Mouse (Mus musculus) right cerebral cortex, postnatal 14 days (tissue): ENCODE measurements at regions not wholly inside any gene's neighbourhood (a gene's known extent, or its start where the extent isn't known, plus 50 kb on each side); places are given as distances from the start of the nearest gene placed in this dataset.

Experiments
- DNase-seq: peaks from one replicate; pipeline ENCODE4 v3.0.0; 2022

GRCm38 (mm10) chr7:40776220-40776619 is 121.9 kb upstream of the Vstm2b start:
- DNase-seq: no peak

- DNase-seq: no peak
Observed at GRCm38 (mm10) chr7:40784906-40785305, 113.2 kb upstream of the Vstm2b start.

DNA sequence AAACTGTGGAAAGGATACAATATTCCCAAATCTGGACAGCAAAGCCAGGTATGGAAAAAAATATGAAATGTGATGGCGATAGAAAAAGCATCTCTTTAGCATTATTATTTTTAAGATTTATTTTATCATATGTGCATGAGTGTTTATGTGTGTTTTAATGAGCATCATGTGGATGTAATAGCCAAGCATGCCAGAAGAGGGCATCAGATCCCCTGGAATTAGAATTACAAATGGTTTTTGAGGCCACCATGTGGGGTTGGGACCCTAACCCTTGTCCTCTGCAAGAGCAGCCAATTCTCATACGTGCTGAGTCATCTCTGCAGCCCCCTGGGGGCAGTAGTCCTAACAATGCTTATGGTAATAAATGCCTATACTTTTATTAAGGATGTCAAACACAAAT is 111.4 kb upstream of the Vstm2b start:
- no peak for DNase-seq

DNA sequence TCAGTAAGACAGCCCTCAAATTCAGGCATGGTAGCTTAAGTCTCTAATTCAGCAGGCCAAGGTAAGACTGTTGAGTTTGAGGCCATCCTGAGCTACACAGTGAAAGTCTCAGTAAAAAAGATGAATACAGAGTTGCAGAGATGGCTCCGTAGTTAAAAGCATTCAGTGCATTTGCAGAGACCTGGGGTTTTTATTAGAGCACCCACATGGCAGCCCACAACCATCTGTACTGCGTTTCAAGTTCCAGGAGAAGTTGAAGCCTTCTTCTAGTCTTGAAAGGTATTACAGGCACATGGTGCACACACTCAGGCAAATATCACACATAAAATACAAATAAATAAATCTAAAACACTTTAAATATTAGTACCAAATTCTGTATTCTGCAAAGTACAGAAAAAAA is 109.6 kb upstream of the Vstm2b start:
- DNase-seq: no peak

DNA sequence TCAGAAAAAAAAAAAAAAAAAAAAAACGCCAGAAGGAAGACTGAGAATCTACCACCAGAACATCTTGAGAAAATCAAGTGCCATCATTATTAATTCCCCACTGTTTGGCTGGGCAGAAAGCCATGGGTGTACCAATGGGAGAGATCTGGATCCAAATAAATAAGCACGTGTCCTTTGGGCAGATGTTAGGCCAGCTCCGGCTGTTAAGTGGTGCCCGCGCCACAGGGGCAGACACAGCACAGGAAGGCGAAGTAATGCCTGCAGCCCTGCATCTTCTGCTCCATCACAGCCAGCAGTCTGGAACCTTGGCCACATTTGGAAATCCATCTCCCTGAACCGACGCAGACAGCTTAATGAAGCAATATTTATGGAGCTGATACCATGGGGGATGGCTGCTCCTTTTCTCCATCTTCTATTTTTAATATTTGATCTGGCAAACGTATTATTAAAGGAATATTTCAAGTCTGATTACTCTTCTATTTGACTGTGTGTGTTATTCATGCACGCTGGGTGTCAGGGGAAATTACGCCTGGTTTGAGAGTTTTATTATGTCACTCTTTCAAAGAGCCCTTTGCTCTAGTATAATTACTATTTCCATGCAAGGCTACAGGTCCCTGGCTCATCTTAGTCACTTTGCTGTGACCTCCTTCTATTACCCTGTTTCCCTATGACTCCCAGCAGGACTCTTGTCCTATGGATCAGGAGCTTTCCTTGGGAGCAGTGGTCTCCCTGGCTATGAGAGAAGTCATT is 103.5 kb upstream of the Vstm2b start:
- no peak for DNase-seq

GRCm38 (mm10) chr7:40799794-40800193 is 98.3 kb upstream of the Vstm2b start:
- DNase-seq: no peak

DNA sequence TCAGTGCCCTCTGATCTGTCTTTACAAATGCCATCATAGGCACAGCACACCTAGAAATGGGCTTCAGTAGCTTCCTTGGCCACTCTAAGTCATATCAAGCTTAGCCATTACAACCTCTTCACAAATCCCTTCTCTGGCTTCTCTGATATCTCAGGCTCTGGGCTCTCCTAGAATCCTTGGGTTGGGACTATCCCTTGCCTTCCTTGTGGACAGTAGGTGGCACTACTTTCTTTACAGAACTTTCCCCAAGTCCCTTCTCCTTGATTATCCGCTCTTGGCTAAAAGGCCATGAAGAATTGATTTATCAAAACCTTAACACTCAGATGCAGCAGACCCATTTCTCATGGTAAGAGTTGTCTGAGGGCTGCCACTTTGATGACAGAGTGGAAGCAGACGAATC is 96.8 kb upstream of the Vstm2b start:
- DNase-seq: no peak

GRCm38 (mm10) chr7:40805211-40805610 is 92.9 kb upstream of the Vstm2b start:
- no peak for DNase-seq

DNA sequence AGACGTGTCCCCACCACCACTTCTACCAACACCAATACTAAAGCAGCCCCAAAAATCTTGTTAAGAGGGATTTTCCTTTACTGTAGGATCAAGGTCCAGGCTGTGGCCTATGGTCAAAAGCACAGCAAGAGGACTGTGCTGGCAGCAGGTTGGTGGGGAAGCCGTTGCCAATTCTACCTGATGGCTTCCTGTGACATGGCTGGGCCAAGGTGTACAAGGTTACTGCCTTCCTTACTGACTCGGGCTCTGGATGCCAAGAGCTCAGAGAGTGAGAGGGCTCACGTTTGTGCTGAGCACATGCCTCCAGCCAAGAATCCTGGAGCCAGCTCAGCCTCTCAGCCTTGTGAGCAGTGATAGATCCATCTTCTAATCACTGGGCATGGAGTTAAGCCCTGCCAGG is 92.3 kb upstream of the Vstm2b start:
- DNase-seq: no peak

DNA sequence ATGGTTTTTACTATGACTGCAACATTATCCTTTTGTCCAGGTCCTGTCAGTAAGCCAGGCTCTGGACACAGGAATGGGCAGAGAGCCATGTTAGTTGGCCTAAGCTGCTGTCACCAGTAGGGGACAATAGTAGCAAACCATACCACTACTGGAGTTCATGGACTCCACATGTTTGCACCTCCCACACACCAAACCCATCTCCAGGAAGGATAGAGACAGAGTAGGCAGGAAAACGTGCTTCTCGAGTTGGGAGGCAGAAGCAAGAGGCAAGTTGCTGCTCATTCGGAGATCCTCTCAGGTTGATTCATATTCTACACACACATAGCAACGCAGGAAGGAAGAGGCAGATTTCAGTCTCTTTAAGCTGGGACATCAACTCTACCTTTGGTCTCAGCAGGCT is 85.2 kb upstream of the Vstm2b start:
- no peak for DNase-seq

GRCm38 (mm10) chr7:40825141-40825742 is 72.9 kb upstream of the Vstm2b start:
- DNase-seq: peak; percentile 40

GRCm38 (mm10) chr7:40829526-40829925 is 68.6 kb upstream of the Vstm2b start:
- DNase-seq: no peak

DNA sequence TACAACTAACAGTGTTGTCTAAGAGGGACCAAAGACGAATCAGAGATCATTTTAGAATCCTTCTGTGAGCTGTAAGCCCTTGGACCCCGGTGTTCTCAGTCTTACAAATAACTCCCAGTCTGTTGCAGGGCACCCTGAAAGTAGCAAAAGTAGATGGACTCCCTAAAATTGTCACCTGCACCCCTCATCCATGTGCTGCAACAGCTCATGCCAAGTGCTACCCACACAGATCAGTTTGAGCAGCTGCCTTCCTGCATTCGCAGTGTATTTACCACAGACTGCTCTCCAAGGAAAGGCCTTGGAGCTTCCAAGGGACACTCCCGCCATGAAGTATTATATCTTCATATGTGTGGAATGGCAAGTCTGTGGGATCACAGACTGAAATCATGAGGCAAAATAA is 66.5 kb upstream of the Vstm2b start:
- DNase-seq: no peak

- no peak for DNase-seq
Observed at GRCm38 (mm10) chr7:40842344-40842992, 55.7 kb upstream of the Vstm2b start.

GRCm38 (mm10) chr7:40846512-40846911 is 51.6 kb upstream of the Vstm2b start:
- no peak for DNase-seq
